Mouse (Mus musculus): ENCODE measurements at regions not wholly inside any gene's neighbourhood (a gene's known extent, or its start where the extent isn't known, plus 50 kb on each side); places are given as distances from the start of the nearest gene placed in this dataset.

DNA sequence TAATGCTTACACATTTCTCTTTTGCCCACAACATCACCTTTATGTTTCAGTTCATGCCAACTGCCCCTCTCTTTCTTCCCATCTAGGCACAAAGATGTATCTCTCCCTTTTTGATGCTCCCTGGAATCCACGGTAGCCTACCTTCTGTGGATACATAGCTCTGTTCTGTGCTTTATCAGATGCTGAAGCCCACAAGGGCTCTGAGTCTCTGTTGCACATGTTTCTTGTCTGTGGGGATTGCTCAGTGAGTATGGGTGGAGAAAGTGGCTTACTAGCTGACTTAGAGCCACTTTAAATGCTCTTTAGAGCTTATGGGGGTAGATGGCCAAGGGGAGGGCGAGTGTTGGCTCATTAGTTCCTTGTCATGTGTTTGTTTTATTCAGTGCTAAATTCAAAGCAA lies 289.9 kb upstream of the Fam92a start:
- TF ChIP-seq CTCF (IDR thresholded peaks at IDR 0.05; ENCODE audit: borderline replicate concordance, insufficient read depth, low read length) (no peak), POLR2A (IDR thresholded peaks at IDR 0.05; ENCODE audit: low read depth, low read length) (no peak)

All from embryonic fibroblast, embryonic 13.5 days (primary cell).